Mouse (Mus musculus) Patski (cell line): Measurements from ENCODE around the gene Fads6. TPM values are rescaled to one million over a fixed set of nuclear protein-coding genes. Genes with fewer than 3 reads are reported as not detected.

Experiments used
- ATAC-seq: fragments of 100-300 bp; one replicate; pipeline ENCODE4 v1.8.0; 2021
- CTCF ChIA-PET: fragments of 350-600 bp; sonication (Branson Sonifier 250); formaldehyde crosslinking; loops from one replicate; lab custom pipeline; 2022; ENCODE audit warnings: inconsistent platforms; lab: Charles Lee
- POLR2A ChIA-PET: fragments of 350-600 bp; sonication (Branson Sonifier 250); formaldehyde crosslinking; loops from one replicate; lab custom pipeline; 2022; ENCODE audit warnings: antibody characterized with exemption, inconsistent platforms; lab: Charles Lee
- DNase-seq: peaks from one replicate; pipeline ENCODE4 v3.0.0-alpha.2; 2011; ENCODE audit warnings: low read depth, low spot score
- H3K27me3 ChIP-seq: fragments of 371-371 bp; one replicate; pipeline ENCODE4 v1.5.1; 2021
- CTCF ChIP-seq: fragments of 100-300 bp; IDR thresholded peaks from one replicate; pipeline ENCODE4 v1.5.1; 2021
- in situ Hi-C: fragments of 300-500 bp; cut with MboI; formaldehyde crosslinking; loops from 3 replicates; pipeline ENCODE4 v1.11.1; 2018; ENCODE audit warnings: low pct_unique_long_range_greater_than_20kb, mixed read lengths
- polyA plus RNA-seq: library from polyadenylated mRNA; unstranded; gene quantifications from one replicate; pipeline ENCODE4 v1.2.3, GENCODE M21; 2021

Fads6 gene
- polyA plus RNA-seq, 1 experiment from 2014 or later = 0.05 TPM

- H3K27me3 ChIP-seq = peaks cover 11% of the 10 kb centered on the region
- ATAC-seq (no peak), DNase-seq (no peak)
- POLR2A ChIA-PET = no interaction called here
- CTCF ChIA-PET = no interaction called here
- no peak for TF ChIP-seq CTCF
- in situ Hi-C loops = no loop called here
Measured at GRCm38 (mm10) chr11:115301351-115301750, 3.9 kb upstream of the Fads6 start.

GRCm38 (mm10) chr11:115300745-115301144 lies 3.3 kb upstream of the Fads6 start:
- peaks cover 11% of the 10 kb centered on the region for H3K27me3 ChIP-seq
- ChIA-PET CTCF (no interaction called here), POLR2A (no interaction called here)
- ATAC-seq (no peak), DNase-seq (no peak)
- in situ Hi-C loops = no loop called here
- no peak for TF ChIP-seq CTCF

- peaks cover 11% of the 10 kb centered on the region for H3K27me3 ChIP-seq
- no peak for DNase-seq
- POLR2A ChIA-PET = no interaction called here
- in situ Hi-C loops = no loop called here
- ATAC-seq = no peak
- no peak for TF ChIP-seq CTCF
- CTCF ChIA-PET = no interaction called here
Measured at GRCm38 (mm10) chr11:115298160-115298559, 697 bp upstream of the Fads6 start.

- H3K27me3 ChIP-seq = peaks cover 11% of the 10 kb centered on the region
- ATAC-seq = no peak
- no peak for DNase-seq
- CTCF ChIA-PET = no interaction called here
- POLR2A ChIA-PET = no interaction called here
- in situ Hi-C loops = no loop called here
- no peak for TF ChIP-seq CTCF
Measured at GRCm38 (mm10) chr11:115296471-115297210, 822 bp downstream of the Fads6 start.

- in situ Hi-C loops = no loop called here
- DNase-seq (no peak), ATAC-seq (no peak)
- TF ChIP-seq CTCF = no peak
- peaks cover 11% of the 10 kb centered on the region for H3K27me3 ChIP-seq
- POLR2A ChIA-PET = no interaction called here
- CTCF ChIA-PET = no interaction called here
Measured at GRCm38 (mm10) chr11:115295939-115296338, 1.5 kb downstream of the Fads6 start.

- POLR2A ChIA-PET = no interaction called here
- no peak for TF ChIP-seq CTCF
- CTCF ChIA-PET = interaction anchor here (0.7 to 2.6 kb wide), 2 partner anchors 16 to 29 kb away, joined by 3 to 9 read pairs; partner anchors contain the start of genes Fdxr and Ush1g
- ATAC-seq = no peak
- peaks cover 11% of the 10 kb centered on the region for H3K27me3 ChIP-seq
- no peak for DNase-seq
- in situ Hi-C loops = no loop called here
Measured at GRCm38 (mm10) chr11:115292631-115293375, 4.7 kb downstream of the Fads6 start.

GRCm38 (mm10) chr11:115291503-115291902 lies 6.0 kb downstream of the Fads6 start:
- DNase-seq = no peak
- in situ Hi-C loops = no loop called here
- no peaks in the 10 kb centered on the region for H3K27me3 ChIP-seq
- POLR2A ChIA-PET = interaction anchor here (1.3 kb wide), 1 partner anchor 14 kb away, joined by 4 read pairs; the partner anchor contains the start of gene Fdxr
- no peak for ATAC-seq
- CTCF ChIA-PET = interaction anchor here (2.6 kb wide), 1 partner anchor 15 kb away, joined by 9 read pairs; the partner anchor contains the start of gene Fdxr
- no peak for TF ChIP-seq CTCF

GRCm38 (mm10) chr11:115290919-115291318 lies 6.5 kb downstream of the Fads6 start:
- TF ChIP-seq CTCF = no peak
- CTCF ChIA-PET = interaction anchor here (0.9 to 2.6 kb wide), 2 partner anchors 9 to 14 kb away, joined by 3 to 9 read pairs; partner anchors contain the start of gene Fdxr
- peak; percentile 12 for ATAC-seq
- POLR2A ChIA-PET = interaction anchor here (1.0 to 1.3 kb wide), 2 partner anchors 14 to 50 kb away, joined by 4 read pairs; partner anchors contain the start of gene Fdxr
- DNase-seq = no peak
- in situ Hi-C loops = no loop called here
- no peaks in the 10 kb centered on the region for H3K27me3 ChIP-seq

GRCm38 (mm10) chr11:115290314-115290713 lies 7.1 kb downstream of the Fads6 start:
- in situ Hi-C loops = no loop called here
- ChIA-PET CTCF (interaction anchor here (0.9 to 2.6 kb wide), 2 partner anchors 9 to 13 kb away, joined by 3 to 9 read pairs; partner anchors contain the start of gene Fdxr), POLR2A (interaction anchor here (1.0 to 1.3 kb wide), 2 partner anchors 13 to 51 kb away, joined by 4 read pairs; partner anchors contain the start of gene Fdxr)
- no peak for TF ChIP-seq CTCF
- DNase-seq (no peak), ATAC-seq (no peak)
- H3K27me3 ChIP-seq = no peaks in the 10 kb centered on the region

GRCm38 (mm10) chr11:115289885-115290284 lies 7.6 kb downstream of the Fads6 start:
- POLR2A ChIA-PET = interaction anchor here (1.0 kb wide), 1 partner anchor 51 kb away, joined by 4 read pairs; no protein-coding TSS in a partner anchor

More at GRCm38 (mm10) chr11:115289885-115290284, 7.6 kb downstream of the Fads6 start:
- no peak for TF ChIP-seq CTCF
- no peaks in the 10 kb centered on the region for H3K27me3 ChIP-seq
- CTCF ChIA-PET = interaction anchor here (0.9 to 2.6 kb wide), 2 partner anchors 8 to 13 kb away, joined by 3 to 9 read pairs; partner anchors contain the start of gene Fdxr
- ATAC-seq = no peak
- in situ Hi-C loops = no loop called here
- DNase-seq = no peak
